Mouse (Mus musculus) lung, adult 2 months (tissue): Measurements from ENCODE around the gene Med7. TPM values are rescaled to one million over a fixed set of nuclear protein-coding genes. Genes with fewer than 3 reads are reported as not detected.

ENCODE experiments used
- DNase-seq: peaks from one replicate; pipeline ENCODE4 v3.0.0; 2022
- H3K4me1 ChIP-seq: fragments of 200-500 bp; 2 replicates; pipeline ENCODE4 v1.6.1; 2011; ENCODE audit warnings: low read length; ENCODE audit not compliant: control insufficient read depth, insufficient read depth
- H3K4me3 ChIP-seq: fragments of 200-500 bp; replicated peaks from 2 replicates; pipeline ENCODE3; 2011; ENCODE audit warnings: low read depth, mild to moderate bottlenecking, control low read depth, low read length; ENCODE audit errors: extremely low read depth
- CTCF ChIP-seq: fragments of 200-500 bp; IDR thresholded peaks from 2 replicates; pipeline ENCODE4 v1.5.1; 2011; ENCODE audit warnings: mild to moderate bottlenecking, low read length, control low read depth; ENCODE audit not compliant: insufficient read depth
- POLR2A ChIP-seq: fragments of 200-500 bp; IDR thresholded peaks from 2 replicates; pipeline ENCODE4 v1.6.1; 2011; ENCODE audit warnings: low read depth, mild to moderate bottlenecking, control low read depth, low read length, borderline replicate concordance; ENCODE audit errors: extremely low read depth
- WGBS: fragments of 180-500 bp; shearing (Covaris S2); methylation state at CpG from one replicate; pipeline ENCODE4 v1.1.7; 2018; 5-methylcytosine and 5-hydroxymethylcytosine counted together
- polyA plus RNA-seq: library from polyadenylated mRNA; depleted of rRNA; stranded (reverse); fragments of >200 nt; gene quantifications from 2 replicates; pipeline ENCODE4 v1.2.3, GENCODE M21; 2012; rRNA removed

Med7 gene
- 12.0 and 14.5 TPM in 2 replicates for polyA plus RNA-seq

DNA sequence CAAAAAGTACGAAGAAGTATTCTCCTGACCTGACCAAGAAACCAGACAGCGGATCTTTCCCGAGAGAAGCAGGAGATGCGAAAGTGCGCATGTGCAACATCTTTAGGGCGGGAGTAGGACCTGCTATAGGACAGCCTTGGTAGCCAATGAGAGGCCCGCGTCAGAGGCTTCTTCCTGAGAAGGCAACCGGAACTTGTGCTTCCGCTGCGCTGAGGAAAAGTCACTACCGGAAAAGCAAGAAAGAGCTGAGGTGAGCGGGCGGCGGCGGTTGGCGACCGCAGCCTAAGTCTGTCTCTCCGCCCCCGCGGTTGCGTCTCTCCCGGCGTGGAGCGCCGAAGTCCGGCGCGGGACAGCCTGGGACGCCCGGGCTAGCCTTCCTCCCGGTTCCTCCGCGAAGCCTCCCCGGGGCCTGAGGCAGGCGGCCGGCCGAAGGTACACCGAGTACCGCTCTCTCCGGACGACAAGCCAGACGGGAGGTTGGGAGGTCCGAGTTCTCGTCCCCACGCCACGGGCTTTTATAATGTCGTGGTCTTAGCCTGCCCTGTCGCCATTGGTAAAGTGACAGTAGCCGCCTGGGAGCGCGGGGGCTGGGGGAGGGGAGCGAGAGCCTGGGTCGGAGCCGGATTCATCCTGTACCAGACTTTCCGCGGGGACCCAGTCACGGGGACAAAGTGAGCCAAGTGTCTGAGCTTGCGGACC, at the start of gene Med7:
Gene Med7 (plus strand): TSS at position 166 of the 699 bp plus-strand sequence.
- TF ChIP-seq CTCF: no peak
- TF ChIP-seq POLR2A: peak; percentile 75
- Histone ChIP-seq H3K4me3 (peak within 1 kb of the TSS; percentile 78), H3K4me1 (peaks cover 3% of the 10 kb centered on the region)
- WGBS: under 1% methylated on average over 59 of the region's 59 CpGs
- DNase-seq: peak; percentile 89

DNA sequence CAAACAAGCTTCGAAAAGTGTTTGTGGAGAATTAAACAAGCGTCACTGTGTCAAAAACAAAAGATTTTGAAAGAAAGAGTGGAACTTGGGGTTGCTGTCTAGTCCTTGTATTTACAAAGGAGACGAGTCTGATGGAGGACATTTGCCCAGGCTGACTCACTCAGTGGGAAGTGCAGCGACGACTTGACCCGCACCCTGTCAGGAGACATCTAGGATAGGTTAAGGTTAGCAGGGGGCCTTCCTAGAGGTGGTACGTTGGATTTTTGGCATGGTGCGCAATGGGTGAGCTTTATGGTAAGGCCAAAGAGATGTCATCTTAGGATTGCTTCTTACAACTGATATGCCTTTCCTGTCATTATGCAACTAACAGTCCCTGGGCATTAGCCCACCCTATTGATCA, 49.7 kb upstream of the Med7 start:
- TF ChIP-seq CTCF (no peak), POLR2A (no peak)
- no peak for DNase-seq
- Histone ChIP-seq H3K4me1 (no peaks in the 10 kb centered on the region), H3K4me3 (no peak overlapping the region)
- WGBS: 84% methylated on average over 8 of the region's 8 CpGs

DNA sequence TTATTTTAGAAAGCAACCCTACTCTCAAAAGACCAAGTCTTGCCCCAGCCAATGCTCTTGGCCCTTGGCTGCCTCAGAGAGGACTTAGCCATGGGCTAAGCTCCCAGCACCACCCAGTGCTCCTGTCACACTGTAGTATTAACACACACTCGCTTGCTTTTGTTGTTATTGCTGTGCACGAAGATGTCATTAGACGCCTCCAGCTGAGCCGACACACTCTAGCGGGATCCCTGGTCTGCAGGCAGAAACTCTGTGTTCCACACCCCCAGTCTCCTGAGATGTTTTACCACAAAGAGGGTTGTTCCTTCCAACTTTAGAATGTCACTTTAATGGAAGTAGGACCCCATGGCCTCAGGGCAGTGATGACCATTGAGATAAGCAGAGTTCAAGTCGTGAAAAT, 48.3 kb upstream of the Med7 start:
- H3K4me1 ChIP-seq: no peaks in the 10 kb centered on the region
- TF ChIP-seq POLR2A (no peak), CTCF (no peak)
- 56% methylated on average over 6 of the region's 6 CpGs for WGBS
- DNase-seq: no peak
- no peak overlapping the region for H3K4me3 ChIP-seq

DNA sequence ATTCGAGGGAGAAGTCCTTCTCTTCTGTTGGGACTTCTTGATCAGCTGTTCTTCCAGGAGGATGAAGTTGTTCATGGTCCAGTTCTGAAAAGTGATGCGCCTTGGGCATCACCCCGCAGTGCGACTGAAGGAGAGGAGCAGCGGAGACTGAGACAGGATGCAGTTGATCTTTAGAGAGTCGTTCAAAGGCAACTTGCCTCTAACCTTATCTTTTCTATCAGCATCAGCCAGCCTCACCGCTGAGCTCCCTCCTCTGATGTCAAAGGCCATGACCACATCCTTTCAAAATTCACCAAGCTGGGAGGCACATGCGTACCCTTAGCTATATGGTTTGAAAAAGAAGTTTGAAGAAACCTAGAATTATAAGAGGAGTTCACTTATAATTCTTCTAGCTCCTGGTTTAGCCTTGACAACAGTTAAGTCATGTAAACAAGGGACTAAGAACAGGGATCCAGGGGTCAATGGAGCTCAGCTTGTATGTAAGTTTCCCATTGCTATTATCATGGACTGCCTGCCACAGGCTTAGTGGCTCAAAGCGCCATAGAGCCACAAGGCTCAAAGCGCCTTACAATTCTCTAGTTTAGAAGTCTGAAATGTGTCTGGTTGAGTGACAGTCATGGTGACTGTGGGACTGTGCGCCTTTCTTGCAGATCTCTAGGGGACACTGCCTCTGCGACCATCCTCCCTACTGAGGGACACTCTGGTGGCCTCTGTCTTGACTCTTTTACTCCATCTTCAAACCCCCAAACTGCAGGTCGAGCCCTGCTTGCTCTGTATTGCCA, 47.2 kb upstream of the Med7 start, which contains the start of gene Itk:
Gene Itk (minus strand): TSS at position 180 of the 782 bp plus-strand sequence.
- no peaks in the 10 kb centered on the region for H3K4me1 ChIP-seq
- no peak for DNase-seq
- no peak for TF ChIP-seq CTCF
- TF ChIP-seq POLR2A: peak; percentile 34; the same call in 1 of the 2 replicates
- no peak within 1 kb of the TSS for H3K4me3 ChIP-seq
- 70% methylated on average over 13 of the region's 13 CpGs for WGBS

DNA sequence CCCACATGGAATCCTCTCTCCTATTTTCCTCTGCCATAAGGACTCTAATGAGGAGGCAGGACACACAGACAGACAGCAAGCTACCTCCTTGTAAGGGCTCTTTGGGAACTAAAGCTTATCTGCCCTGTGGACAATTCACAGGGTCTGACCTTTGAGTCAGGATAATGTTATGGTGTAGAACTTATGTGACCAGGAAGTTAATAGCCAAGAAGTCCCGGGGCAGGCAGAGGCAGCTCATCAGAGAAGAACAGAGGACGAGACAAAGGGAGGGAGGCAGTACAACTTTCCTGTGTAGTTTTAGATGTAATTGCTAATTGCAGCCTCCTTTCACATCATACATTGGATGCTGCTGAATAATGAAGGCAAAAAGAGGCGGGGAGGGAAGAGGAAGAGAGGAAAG, 46.1 kb upstream of the Med7 start:
- DNase-seq: no peak
- TF ChIP-seq CTCF (no peak), POLR2A (no peak)
- 49% methylated on average over 3 of the region's 3 CpGs for WGBS
- H3K4me1 ChIP-seq: no peaks in the 10 kb centered on the region
- H3K4me3 ChIP-seq: no peak overlapping the region

DNA sequence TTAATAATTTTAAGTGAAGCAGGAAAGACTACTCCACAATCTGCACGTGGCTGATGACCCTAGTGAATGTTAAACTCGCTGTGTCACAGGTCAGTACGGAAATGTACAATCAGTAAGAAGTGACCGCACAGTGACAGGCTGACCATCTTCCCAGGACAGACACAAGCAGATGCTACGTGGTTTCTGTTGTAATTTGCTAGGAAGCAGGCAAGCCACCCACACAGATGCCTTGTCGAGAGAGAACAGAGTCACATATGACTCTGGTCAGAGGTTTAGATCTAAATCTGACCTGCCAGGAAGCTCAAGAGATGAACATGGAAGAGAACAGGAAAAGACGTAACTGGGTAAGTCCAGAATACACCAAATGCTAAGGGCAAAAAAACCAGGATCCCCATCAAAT, 43.8 kb upstream of the Med7 start:
- no peak for DNase-seq
- WGBS: 63% methylated on average over 7 of the region's 7 CpGs
- Histone ChIP-seq H3K4me1 (no peaks in the 10 kb centered on the region), H3K4me3 (no peak overlapping the region)
- TF ChIP-seq POLR2A (no peak), CTCF (no peak)

- no peak for TF ChIP-seq POLR2A
- no peak for TF ChIP-seq CTCF
- H3K4me3 ChIP-seq: no peak overlapping the region
- DNase-seq: no peak
- WGBS: 70% methylated on average over 4 of the region's 4 CpGs
- H3K4me1 ChIP-seq: no peaks in the 10 kb centered on the region
Measured at GRCm38 (mm10) chr11:46393413-46393812, 43.3 kb upstream of the Med7 start.

DNA sequence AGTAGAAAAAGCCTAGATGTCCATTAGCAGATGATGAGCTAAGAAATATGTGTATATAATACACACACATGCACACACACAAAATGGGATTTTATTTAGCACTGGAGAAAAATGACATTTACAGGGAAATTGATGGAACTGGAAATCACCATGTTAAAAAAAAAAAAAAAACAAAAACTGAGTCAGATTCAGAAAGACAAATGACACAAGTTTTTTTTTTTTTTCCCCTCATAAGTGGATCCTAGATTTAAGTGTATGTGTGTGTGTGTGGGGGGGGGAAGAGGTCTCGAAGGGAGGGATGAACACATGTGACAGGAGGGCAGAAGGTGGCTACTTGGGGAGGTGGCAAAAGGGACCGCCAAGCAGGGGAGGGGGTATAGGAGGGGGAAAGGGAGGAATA, 41.6 kb upstream of the Med7 start:
- no peak for TF ChIP-seq CTCF
- TF ChIP-seq POLR2A: no peak
- DNase-seq: no peak
- 82% methylated on average over 2 of the region's 2 CpGs for WGBS
- Histone ChIP-seq H3K4me1 (no peaks in the 10 kb centered on the region), H3K4me3 (no peak overlapping the region)

GRCm38 (mm10) chr11:46395698-46396097, 41.0 kb upstream of the Med7 start:
- no peak for DNase-seq
- no peak overlapping the region for H3K4me3 ChIP-seq
- no peaks in the 10 kb centered on the region for H3K4me1 ChIP-seq
- WGBS: 91% methylated on average over 2 of the region's 2 CpGs
- no peak for TF ChIP-seq POLR2A
- TF ChIP-seq CTCF: no peak

DNA sequence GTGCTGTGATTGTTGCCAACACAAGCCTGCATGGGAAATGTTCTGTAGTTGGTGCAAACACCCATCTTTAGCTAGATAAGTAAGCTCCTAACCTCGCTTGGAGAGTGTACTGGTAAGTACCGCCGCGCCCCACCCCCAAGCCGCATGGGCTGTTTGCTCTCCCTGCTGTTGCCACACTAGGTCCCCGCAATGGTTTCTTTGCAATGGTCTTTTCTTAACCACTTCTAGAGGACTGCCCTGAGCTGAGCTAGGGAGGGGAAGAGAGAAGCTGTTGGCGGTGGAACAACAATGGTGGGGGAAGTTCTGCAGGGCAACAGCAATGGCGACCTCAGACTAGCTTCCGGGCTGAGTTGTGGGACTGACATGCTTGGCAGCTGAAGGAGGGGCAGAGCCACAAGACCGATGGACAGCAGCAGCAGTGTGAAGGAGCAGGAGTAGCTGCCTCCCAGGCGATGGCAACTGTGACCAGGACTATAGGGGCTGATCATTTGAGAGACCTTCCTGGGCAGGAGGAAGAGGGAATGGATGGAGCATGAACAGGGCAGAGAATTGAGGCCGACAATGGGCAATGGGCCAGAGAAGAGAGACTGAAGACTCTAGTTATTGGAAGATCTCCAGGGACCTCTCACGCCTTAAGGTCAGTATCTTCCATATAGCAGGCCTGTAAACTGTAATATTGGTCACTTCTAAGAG, 40.4 kb upstream of the Med7 start, which contains the start of gene Fam71b:
Gene Fam71b (plus strand): TSS at position 393 of the 693 bp plus-strand sequence.
- no peak within 1 kb of the TSS for H3K4me3 ChIP-seq
- 54% methylated on average over 13 of the region's 13 CpGs for WGBS
- TF ChIP-seq POLR2A (no peak), CTCF (no peak)
- no peak for DNase-seq
- H3K4me1 ChIP-seq: no peaks in the 10 kb centered on the region
